Mouse (Mus musculus) thymus, postnatal 0 days (tissue): Measurements from ENCODE around the gene Tpmt. TPM values are rescaled to one million over a fixed set of nuclear protein-coding genes. Genes with fewer than 3 reads are reported as not detected.

Experiments used
- DNase-seq: peaks from one replicate; pipeline ENCODE4 v3.0.0-alpha.2; 2015; ENCODE audit warnings: low spot score
- polyA plus RNA-seq: library from polyadenylated mRNA; unstranded; fragments of >200 nt; fragmentation: Nextera tagmentation; extraction: Ambion mirVana; gene quantifications from 2 replicates; pipeline ENCODE4 v1.2.1, GENCODE M21; 2015

Tpmt gene
- polyA plus RNA-seq, 1 experiment from 2014 or later: 6.9 TPM

- no peak for DNase-seq
Observed at GRCm38 (mm10) chr13:46979836-46980490, 64.6 kb downstream of the Tpmt start.

- DNase-seq: no peak
Observed at GRCm38 (mm10) chr13:46976532-46976931, 68.0 kb downstream of the Tpmt start.

- no peak for DNase-seq
Observed at GRCm38 (mm10) chr13:46975930-46976329, 68.6 kb downstream of the Tpmt start.

GRCm38 (mm10) chr13:46975031-46975551 is 69.4 kb downstream of the Tpmt start:
- no peak for DNase-seq

Other genes with a start within 250 kb of the Tpmt start
- 5.5 and 6.3 TPM in 2 replicates for gene Kif13a, start 114.9 kb downstream of the Tpmt start, polyA plus RNA-seq
- gene Nhlrc1, start 29.9 kb downstream of the Tpmt start, polyA plus RNA-seq: 1.1 and 1.2 TPM in 2 replicates
- gene Kdm1b, start 1.2 kb downstream of the Tpmt start, polyA plus RNA-seq: 18.6 and 20.0 TPM in 2 replicates
- gene Dek, start 61.5 kb upstream of the Tpmt start, polyA plus RNA-seq: 305 and 380 TPM in 2 replicates
- gene Rnf144b, start 77.9 kb upstream of the Tpmt start, polyA plus RNA-seq: 1.2 and 1.3 TPM in 2 replicates